Mouse (Mus musculus) hindbrain, embryonic 16.5 days (tissue): ENCODE measurements around the gene Eif4a2. TPM values are rescaled to one million over a fixed set of nuclear protein-coding genes. Genes with fewer than 3 reads are reported as not detected.

ENCODE experiments used
- ATAC-seq: fragments of 200-750 bp; cut with Nextera tagmentation; 2 replicates; pipeline ENCODE4 v1.8.0; 2017; ENCODE audit warnings: moderate TSS enrichment, moderate library complexity
- H3K27ac ChIP-seq: fragments of 300-500 bp; sonication (generic); 2 replicates; pipeline ENCODE4 v1.5.1; 2014; ENCODE audit warnings: low read depth, mild to moderate bottlenecking, control low read depth, low read length, moderate library complexity
- H3K27me3 ChIP-seq: fragments of 300-500 bp; sonication (generic); replicated peaks from 2 replicates; pipeline ENCODE4 v1.6.1; 2014; ENCODE audit warnings: low read length; ENCODE audit not compliant: control insufficient read depth, insufficient read depth
- H3K36me3 ChIP-seq: fragments of 300-500 bp; sonication (generic); 2 replicates; pipeline ENCODE4 v1.6.1; 2014; ENCODE audit warnings: mild to moderate bottlenecking, low read length, moderate library complexity, mixed read lengths; ENCODE audit not compliant: control insufficient read depth, insufficient read depth
- H3K4me1 ChIP-seq: fragments of 300-500 bp; sonication (generic); 2 replicates; pipeline ENCODE4 v1.6.1; 2014; ENCODE audit warnings: low read depth, low read length; ENCODE audit not compliant: control insufficient read depth, insufficient read depth
- H3K4me2 ChIP-seq: fragments of 300-500 bp; sonication (generic); 2 replicates; pipeline ENCODE4 v1.6.1; 2014; ENCODE audit warnings: mild to moderate bottlenecking, low read length, control low read depth, moderate library complexity
- H3K4me3 ChIP-seq: fragments of 300-500 bp; sonication (generic); 2 replicates; pipeline ENCODE4 v1.5.1; 2014; ENCODE audit warnings: mild to moderate bottlenecking, low read length, control low read depth, moderate library complexity
- H3K9ac ChIP-seq: fragments of 300-500 bp; sonication (generic); 2 replicates; pipeline ENCODE4 v1.6.1; 2014; ENCODE audit warnings: low read depth, mild to moderate bottlenecking, control low read depth, low read length, moderate library complexity
- H3K9me3 ChIP-seq: fragments of 300-500 bp; sonication (generic); 2 replicates; pipeline ENCODE4 v1.6.1; 2014; ENCODE audit warnings: mild to moderate bottlenecking, low read length, moderate library complexity; ENCODE audit not compliant: control insufficient read depth
- WGBS: fragments of 180-500 bp; shearing (Covaris S2); extraction: QIAGEN DNeasy Blood & Tissue Kit; methylation state at CpG from one replicate; pipeline ENCODE4 v1.1.7; 2014; 5-methylcytosine and 5-hydroxymethylcytosine counted together
- polyA plus RNA-seq: library from polyadenylated mRNA; unstranded; fragments of >200 nt; fragmentation: Nextera tagmentation; extraction: Ambion mirVana; gene quantifications from 2 replicates; pipeline ENCODE4 v1.2.1, GENCODE M21; 2015

The Eif4a2 gene
- polyA plus RNA-seq, 1 experiment from 2014 or later, result 357 TPM

DNA sequence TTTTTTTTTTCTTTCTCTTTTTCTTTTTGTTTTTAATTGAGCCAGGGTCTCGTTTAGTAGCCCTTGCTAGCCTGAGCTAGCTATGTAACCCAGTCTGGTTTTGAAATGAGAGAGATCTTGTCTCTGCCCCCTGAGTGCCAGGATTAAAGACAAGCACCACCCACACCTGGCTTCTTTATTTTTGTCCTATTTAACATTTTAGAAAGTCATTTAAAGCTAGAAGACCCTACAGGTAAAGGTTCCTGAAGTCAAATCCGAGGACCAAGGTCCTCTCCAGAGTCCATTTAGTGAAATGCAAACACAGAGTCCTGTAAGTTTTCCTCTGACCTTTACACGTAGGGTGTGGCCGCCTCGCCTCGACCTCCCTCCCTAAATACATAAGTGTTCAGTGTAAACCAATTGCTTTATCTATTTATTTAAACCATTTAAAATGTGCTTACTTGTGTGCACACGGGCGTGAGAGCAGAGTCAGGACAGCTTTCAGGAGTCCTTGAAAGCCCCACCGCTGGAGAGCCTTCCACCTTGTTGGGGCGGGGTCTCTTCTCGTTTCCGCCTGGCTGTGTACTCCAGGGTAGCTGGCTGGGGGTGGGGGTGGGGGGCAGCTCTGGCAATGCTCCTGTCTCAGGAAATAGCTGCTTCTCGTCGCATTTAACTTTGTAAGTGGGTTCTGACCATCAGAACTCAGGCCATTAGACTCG lies 4.8 kb upstream of the Eif4a2 start:
- Histone ChIP-seq H3K27me3 (peaks cover 4% of the 10 kb centered on the region), H3K4me2 (peak overlapping the region; percentile 44), H3K4me1 (peaks cover 11% of the 10 kb centered on the region), H3K9me3 (no peaks in the 10 kb centered on the region), H3K9ac (no peak overlapping the region), H3K4me3 (peak overlapping the region; percentile 13; the same call in 1 of the 2 replicates), H3K36me3 (no peaks in the 10 kb centered on the region), H3K27ac (no peak overlapping the region)
- ATAC-seq, result no peak
- 15% methylated on average over 15 of the region's 15 CpGs for WGBS

GRCm38 (mm10) chr16:23103038-23103745 lies 4.1 kb upstream of the Eif4a2 start:
- no peak overlapping the region for H3K9ac ChIP-seq
- H3K4me2 ChIP-seq, result peak overlapping the region; percentile 44
- 48% methylated on average over 17 of the region's 17 CpGs for WGBS

GRCm38 (mm10) chr16:23103841-23104240 lies 3.4 kb upstream of the Eif4a2 start:
- 76% methylated on average over 2 of the region's 2 CpGs for WGBS
- Histone ChIP-seq H3K4me1 (peaks cover 11% of the 10 kb centered on the region), H3K4me3 (no peak overlapping the region), H3K9me3 (no peaks in the 10 kb centered on the region), H3K9ac (no peak overlapping the region), H3K4me2 (no peak overlapping the region), H3K27me3 (peaks cover 4% of the 10 kb centered on the region), H3K27ac (no peak overlapping the region), H3K36me3 (0 out of 2 replicates have a peak, but pooled peaks cover 2% of the 10 kb centered on the region)
- ATAC-seq, result no peak

More at GRCm38 (mm10) chr16:23103038-23103745, 4.1 kb upstream of the Eif4a2 start:
- H3K27me3 ChIP-seq, result peaks cover 4% of the 10 kb centered on the region
- no peak for ATAC-seq
- no peak overlapping the region for H3K27ac ChIP-seq
- H3K4me3 ChIP-seq, result peak overlapping the region; percentile 13; the same call in 1 of the 2 replicates
- peaks cover 11% of the 10 kb centered on the region for H3K4me1 ChIP-seq
- H3K9me3 ChIP-seq, result no peaks in the 10 kb centered on the region
- H3K36me3 ChIP-seq, result no peaks in the 10 kb centered on the region

- no peak for ATAC-seq
- no peak overlapping the region for H3K27ac ChIP-seq
- H3K36me3 ChIP-seq, result peaks cover 5% of the 10 kb centered on the region
- 78% methylated on average over 7 of the region's 7 CpGs for WGBS
- H3K9ac ChIP-seq, result no peak overlapping the region
- no peaks in the 10 kb centered on the region for H3K27me3 ChIP-seq
- no peak overlapping the region for H3K4me2 ChIP-seq
- no peaks in the 10 kb centered on the region for H3K9me3 ChIP-seq
- H3K4me1 ChIP-seq, result peaks cover 19% of the 10 kb centered on the region
- no peak overlapping the region for H3K4me3 ChIP-seq
Measured at GRCm38 (mm10) chr16:23106121-23106520, 1.1 kb upstream of the Eif4a2 start.

GRCm38 (mm10) chr16:23107946-23108759 lies 909 bp downstream of the Eif4a2 start:
- peak overlapping the region; percentile 73 for H3K4me2 ChIP-seq
- no peaks in the 10 kb centered on the region for H3K9me3 ChIP-seq
- peak overlapping the region; percentile 91 for H3K9ac ChIP-seq
- peak; percentile 90 for ATAC-seq
- peak overlapping the region; percentile 97 for H3K4me3 ChIP-seq
- H3K4me1 ChIP-seq, result peaks cover 36% of the 10 kb centered on the region
- H3K36me3 ChIP-seq, result peaks cover 23% of the 10 kb centered on the region
- H3K27ac ChIP-seq, result peak overlapping the region; percentile 100
- under 1% methylated on average over 50 of the region's 52 CpGs for WGBS
- H3K27me3 ChIP-seq, result no peaks in the 10 kb centered on the region

GRCm38 (mm10) chr16:23108943-23109342 lies 1.7 kb downstream of the Eif4a2 start:
- ATAC-seq, result no peak
- Histone ChIP-seq H3K9me3 (no peaks in the 10 kb centered on the region), H3K4me3 (peak overlapping the region; percentile 97), H3K27ac (no peak overlapping the region), H3K4me1 (peaks cover 36% of the 10 kb centered on the region), H3K36me3 (peaks cover 26% of the 10 kb centered on the region), H3K4me2 (peak overlapping the region; percentile 73), H3K27me3 (no peaks in the 10 kb centered on the region), H3K9ac (peak overlapping the region; percentile 91)
- 4% methylated on average over 5 of the region's 5 CpGs for WGBS

DNA sequence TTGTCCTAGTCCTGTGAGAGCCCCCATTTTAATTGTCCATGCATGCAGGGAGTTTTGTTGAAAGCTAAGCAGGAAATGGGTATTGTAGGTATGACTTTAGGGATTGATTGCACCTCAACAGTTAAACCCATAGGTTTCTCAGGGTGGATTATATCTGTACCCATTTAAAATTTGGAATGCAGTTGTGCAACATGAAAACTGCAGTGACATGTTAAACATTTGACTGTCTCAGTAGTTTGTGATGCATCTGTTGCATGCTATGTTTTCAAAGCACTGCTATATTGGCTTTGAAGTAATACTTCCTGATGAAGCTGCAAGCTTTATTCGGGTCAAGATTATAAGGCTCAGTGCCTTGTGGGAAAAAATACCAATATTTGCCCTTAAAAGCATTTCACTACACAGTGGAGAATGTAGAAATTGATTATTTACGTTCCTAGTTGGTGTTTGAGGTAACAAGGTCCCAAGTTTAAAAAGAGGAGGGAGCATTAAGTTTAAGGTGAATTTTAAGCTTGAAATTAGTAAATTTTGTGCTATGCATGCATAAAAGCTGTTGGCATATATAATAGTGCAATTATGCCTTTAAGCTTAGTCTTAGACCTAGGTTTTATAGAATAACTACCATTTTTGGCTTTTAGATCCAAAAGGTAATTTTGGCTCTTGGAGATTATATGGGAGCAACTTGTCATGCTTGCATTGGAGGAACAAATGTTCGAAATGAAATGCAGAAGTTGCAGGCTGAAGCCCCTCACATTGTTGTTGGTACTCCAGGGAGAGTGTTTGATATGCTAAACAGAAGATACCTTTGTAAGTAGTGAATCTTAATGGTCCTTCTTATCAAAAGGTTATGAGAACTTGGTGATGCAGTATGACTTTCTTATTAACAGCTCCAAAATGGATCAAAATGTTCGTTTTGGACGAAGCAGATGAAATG lies 2.4 kb downstream of the Eif4a2 start:
- ATAC-seq, result no peak
- H3K27me3 ChIP-seq, result no peaks in the 10 kb centered on the region
- H3K4me1 ChIP-seq, result peaks cover 36% of the 10 kb centered on the region
- H3K36me3 ChIP-seq, result peaks cover 32% of the 10 kb centered on the region
- WGBS, result 60% methylated on average over 5 of the region's 5 CpGs
- peak overlapping the region; percentile 91 for H3K9ac ChIP-seq
- H3K27ac ChIP-seq, result no peak overlapping the region
- H3K4me2 ChIP-seq, result peak overlapping the region; percentile 73
- no peaks in the 10 kb centered on the region for H3K9me3 ChIP-seq
- peak overlapping the region; percentile 97 for H3K4me3 ChIP-seq

DNA sequence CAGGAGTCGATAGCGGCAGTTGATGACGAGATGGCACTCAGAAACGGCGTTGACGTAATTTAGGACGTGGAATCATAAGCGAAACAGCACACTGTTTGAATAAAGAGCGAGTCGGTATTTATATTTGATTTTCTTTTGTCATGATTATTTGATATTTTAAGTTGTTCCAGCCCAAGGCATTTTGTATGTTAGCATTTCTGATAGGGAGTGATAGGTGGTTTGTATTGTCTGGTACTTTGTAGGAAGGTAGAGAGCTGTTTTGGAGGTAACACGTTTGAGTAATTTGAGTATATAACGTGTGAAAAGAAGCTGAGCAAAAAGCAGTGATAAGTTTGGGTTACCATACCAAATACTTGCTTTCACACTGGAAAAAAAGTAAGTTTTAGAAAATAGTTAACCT lies 5.1 kb downstream of the Eif4a2 start:
- Histone ChIP-seq H3K4me2 (no peak overlapping the region), H3K27ac (no peak overlapping the region), H3K9me3 (no peaks in the 10 kb centered on the region), H3K9ac (no peak overlapping the region), H3K4me1 (peaks cover 36% of the 10 kb centered on the region), H3K4me3 (no peak overlapping the region), H3K27me3 (no peaks in the 10 kb centered on the region), H3K36me3 (peaks cover 43% of the 10 kb centered on the region)
- WGBS, result 83% methylated on average over 12 of the region's 12 CpGs
- no peak for ATAC-seq
